9 mouse cellular contexts compared by ENCODE assay signal in genomic region chr8:47268062-47268822, GRCm38 (mm10).
DNase-seq lines count a peak whose midpoint lies in the region; ATAC-seq and TF ChIP-seq lines count a peak whose summit lies in the region.
"Had no signal": no experiment of that assay in that cellular context is flagged by ENCODE, and none has a peak within 500 bp of the region (broad histone marks: within the 10 kb centered on the region; RNA-seq: fewer than 3 reads in every experiment).

No protein-coding gene starts in this region.

- no peaks in the 10 kb centered on the region for H3K36me3 ChIP-seq in heart, embryonic 10.5 days
- no peaks in the 10 kb centered on the region; the same call in 1 of the 2 replicates for H3K36me3 ChIP-seq in forebrain, postnatal 0 days (ENCODE audit: insufficient read depth)
- H3K36me3 ChIP-seq in neural tube, embryonic 13.5 days, result no peaks in the 10 kb centered on the region
- H3K36me3 ChIP-seq: G1E had no signal

- ATAC-seq in forebrain, postnatal 0 days, result peak; percentile 85
- peak; percentile 60; the same call in 1 of the 2 replicates for ATAC-seq in neural tube, embryonic 13.5 days (ENCODE audit: low read depth)

- no peak overlapping the region for H3K27ac ChIP-seq in heart, embryonic 10.5 days
- no peak overlapping the region for H3K27ac ChIP-seq in forebrain, postnatal 0 days (ENCODE audit: low read depth, low read length)
- 0 out of 2 replicates have a peak overlapping the region, but pooled peaks have one; percentile 10 for H3K27ac ChIP-seq in neural tube, embryonic 13.5 days (replicated peaks)

- no peak overlapping the region for H3K4me3 ChIP-seq in heart, embryonic 10.5 days
- no peak overlapping the region for H3K4me3 ChIP-seq in forebrain, postnatal 0 days (ENCODE audit: low read depth, low read length)
- H3K4me3 ChIP-seq in neural tube, embryonic 13.5 days, result no peak overlapping the region

- peak; percentile 94 for DNase-seq in heart, adult 11 months
- no peak for DNase-seq in heart, embryonic 10.5 days (ENCODE audit: low spot score)
- peak; percentile 71 for DNase-seq in ES-CJ7 (ENCODE audit: low read depth, low spot score)
- peak; percentile 72 for DNase-seq in forebrain, postnatal 0 days
- peak; percentile 51 to 79 for DNase-seq in layer of hippocampus, adult 8-10 months (ENCODE audit: low spot score in 2 of 2)
- no peak for DNase-seq in urinary bladder, postnatal 10 days (ENCODE audit: low spot score)
- no peak for DNase-seq in adrenal gland, postnatal 14 days

- H3K4me1 ChIP-seq in heart, embryonic 10.5 days, result peaks cover 21% of the 10 kb centered on the region
- peaks cover 14% of the 10 kb centered on the region for H3K4me1 ChIP-seq in forebrain, postnatal 0 days (ENCODE audit: insufficient read depth)
- peaks cover 62% of the 10 kb centered on the region for H3K4me1 ChIP-seq in neural tube, embryonic 13.5 days (replicated peaks)

- no peaks in the 10 kb centered on the region for H3K9me3 ChIP-seq in heart, embryonic 10.5 days
- H3K9me3 ChIP-seq in forebrain, postnatal 0 days (ENCODE audit: low read length), result no peaks in the 10 kb centered on the region
- no peaks in the 10 kb centered on the region for H3K9me3 ChIP-seq in neural tube, embryonic 13.5 days
- H3K9me3 ChIP-seq: G1E had no signal

- TF ChIP-seq CTCF in forebrain, postnatal 0 days (IDR thresholded peaks at IDR 0.05; ENCODE audit: low read depth), result no peak

- WGBS in heart, embryonic 10.5 days, result 70% methylated on average over 21 of the region's 21 CpGs
- 56% methylated on average over 21 of the region's 21 CpGs for WGBS in forebrain, postnatal 0 days
- WGBS in neural tube, embryonic 13.5 days, result 72% methylated on average over 21 of the region's 21 CpGs

- H3K4me2 ChIP-seq in forebrain, postnatal 0 days (ENCODE audit: low read depth), result no peak overlapping the region
- H3K4me2 ChIP-seq in neural tube, embryonic 13.5 days, result no peak overlapping the region

- no peaks in the 10 kb centered on the region for H3K27me3 ChIP-seq in heart, embryonic 10.5 days (ENCODE audit: insufficient read depth, poor library complexity, severe bottlenecking)
- H3K27me3 ChIP-seq in forebrain, postnatal 0 days (ENCODE audit: insufficient read depth, low read length), result no peaks in the 10 kb centered on the region
- no peaks in the 10 kb centered on the region for H3K27me3 ChIP-seq in neural tube, embryonic 13.5 days

- H3K9ac ChIP-seq in forebrain, postnatal 0 days, result no peak overlapping the region
- no peak overlapping the region for H3K9ac ChIP-seq in neural tube, embryonic 13.5 days

Comparison
In these comparisons a context has a peak if more than half of its experiments do, and no peak if none do; other contexts are left out.
1. DNase-seq: peak in heart, adult 11 months (single experiment), ES-CJ7 (single experiment), forebrain, postnatal 0 days (single experiment) and layer of hippocampus, adult 8-10 months (2 of 2); none in heart, embryonic 10.5 days (single experiment), urinary bladder, postnatal 10 days (single experiment) and adrenal gland, postnatal 14 days (single experiment).